Mouse (Mus musculus) intestine, embryonic 15.5 days (tissue): ENCODE data around the gene Nav2. TPM values are rescaled to one million over a fixed set of nuclear protein-coding genes. Genes with fewer than 3 reads are reported as not detected.

Experiments used
- ATAC-seq: fragments of 200-750 bp; cut with Nextera tagmentation; 2 replicates; pipeline ENCODE4 v1.8.0; 2017; ENCODE audit warnings: moderate TSS enrichment, moderate library complexity
- H3K27ac ChIP-seq: fragments of 300-500 bp; sonication (generic); 2 replicates; pipeline ENCODE4 v1.5.1; 2015; ENCODE audit warnings: mild to moderate bottlenecking, inconsistent platforms
- H3K27me3 ChIP-seq: fragments of 300-500 bp; sonication (generic); replicated peaks from 2 replicates; pipeline ENCODE4 v1.6.1; 2015; ENCODE audit warnings: inconsistent platforms
- H3K36me3 ChIP-seq: fragments of 300-500 bp; sonication (generic); 2 replicates; pipeline ENCODE4 v1.6.1; 2015; ENCODE audit warnings: inconsistent platforms
- H3K4me1 ChIP-seq: fragments of 300-500 bp; sonication (generic); replicated peaks from 2 replicates; pipeline ENCODE4 v1.6.1; 2015; ENCODE audit warnings: inconsistent platforms
- H3K4me2 ChIP-seq: fragments of 300-500 bp; sonication (generic); replicated peaks from 2 replicates; pipeline ENCODE4 v1.6.1; 2015; ENCODE audit warnings: mild to moderate bottlenecking, inconsistent platforms
- H3K4me3 ChIP-seq: fragments of 300-500 bp; sonication (generic); replicated peaks from 2 replicates; pipeline ENCODE4 v1.5.1; 2015; ENCODE audit warnings: inconsistent platforms
- H3K9ac ChIP-seq: fragments of 300-500 bp; sonication (generic); 2 replicates; pipeline ENCODE4 v1.6.1; 2015; ENCODE audit warnings: inconsistent platforms
- H3K9me3 ChIP-seq: fragments of 300-500 bp; sonication (generic); 2 replicates; pipeline ENCODE4 v1.6.1; 2016; ENCODE audit warnings: inconsistent platforms
- WGBS: fragments of 180-500 bp; shearing (Covaris S2); methylation state at CpG from one replicate; pipeline ENCODE4 v1.1.7; 2015; 5-methylcytosine and 5-hydroxymethylcytosine counted together
- polyA plus RNA-seq: library from polyadenylated mRNA; unstranded; fragments of >200 nt; fragmentation: Nextera tagmentation; extraction: Ambion mirVana; gene quantifications from 2 replicates; pipeline ENCODE4 v1.2.1, GENCODE M21; 2015

Nav2 gene
- polyA plus RNA-seq, 1 experiment from 2014 or later, result 17.7 TPM

DNA sequence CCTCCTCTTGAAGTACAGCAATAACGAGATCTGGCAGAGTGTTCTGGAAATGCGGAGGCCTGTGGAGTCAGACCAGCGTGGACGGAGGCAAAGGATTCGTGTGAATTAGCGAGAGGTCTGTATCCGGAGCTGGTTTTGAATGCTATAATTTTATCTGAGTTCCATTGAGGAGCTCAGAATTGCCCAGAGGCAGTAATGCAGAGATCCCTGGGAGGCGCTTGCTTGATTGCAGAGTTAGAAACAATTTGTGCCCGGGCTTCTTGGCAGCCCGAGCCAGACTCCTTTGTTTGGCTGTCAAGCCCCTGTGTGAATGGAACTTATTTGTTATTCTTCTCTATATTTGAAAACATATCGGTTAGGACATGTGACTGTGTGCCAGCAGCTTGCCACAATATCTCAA lies 255.3 kb downstream of the Nav2 start:
- no peaks in the 10 kb centered on the region for H3K27me3 ChIP-seq
- H3K27ac ChIP-seq, result no peak overlapping the region
- no peaks in the 10 kb centered on the region for H3K9me3 ChIP-seq
- peaks cover 15% of the 10 kb centered on the region; the same call in 1 of the 2 replicates for H3K4me1 ChIP-seq
- ATAC-seq, result no peak
- 76% methylated on average over 11 of the region's 11 CpGs for WGBS
- no peaks in the 10 kb centered on the region for H3K36me3 ChIP-seq
- H3K4me3 ChIP-seq, result no peak overlapping the region
- H3K9ac ChIP-seq, result no peak overlapping the region
- H3K4me2 ChIP-seq, result no peak overlapping the region

DNA sequence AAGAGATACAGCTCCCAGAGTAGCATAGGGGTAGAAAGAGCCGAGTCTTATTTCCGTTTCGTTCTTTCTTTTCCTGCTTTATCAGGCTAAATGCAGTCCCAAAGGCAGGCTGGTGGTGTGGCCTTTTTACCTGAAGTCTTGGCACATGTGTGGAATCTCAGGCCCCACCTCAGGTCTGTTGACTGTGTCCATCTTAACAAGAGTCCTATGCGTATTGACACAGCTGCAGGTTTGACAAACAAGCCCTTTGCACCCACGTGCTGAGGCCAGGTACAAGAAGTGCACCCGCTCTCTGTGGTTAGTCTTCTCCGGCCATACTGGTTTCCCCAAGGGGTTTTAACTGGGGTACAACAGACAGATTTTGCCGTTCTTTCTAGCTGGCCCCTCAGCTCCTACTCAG lies 256.4 kb downstream of the Nav2 start:
- Histone ChIP-seq H3K9me3 (no peaks in the 10 kb centered on the region), H3K27ac (no peak overlapping the region), H3K4me3 (no peak overlapping the region), H3K4me2 (no peak overlapping the region), H3K36me3 (no peaks in the 10 kb centered on the region), H3K27me3 (no peaks in the 10 kb centered on the region), H3K4me1 (peaks cover 15% of the 10 kb centered on the region; the same call in 1 of the 2 replicates), H3K9ac (no peak overlapping the region)
- 61% methylated on average over 8 of the region's 8 CpGs for WGBS
- ATAC-seq, result peak; percentile 87

DNA sequence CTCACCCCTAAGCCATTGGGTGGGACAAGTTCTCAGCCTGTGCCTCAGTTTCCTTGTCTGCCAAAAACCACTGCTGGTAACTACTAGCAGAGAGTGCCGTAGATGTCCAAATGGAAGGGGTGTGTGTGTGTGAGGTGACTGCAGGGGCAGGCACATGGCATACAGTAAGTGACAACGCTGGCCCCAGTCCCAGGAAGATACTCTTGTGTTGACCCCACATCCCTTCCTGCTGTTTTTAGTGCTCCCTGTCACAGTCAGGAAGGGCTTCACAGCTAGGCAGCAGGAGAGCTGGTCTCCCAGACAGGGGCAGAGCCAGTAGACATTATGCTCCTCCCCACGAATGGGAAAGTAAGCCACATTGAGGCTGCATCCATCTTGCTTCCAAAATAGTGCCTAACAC lies 264.4 kb downstream of the Nav2 start:
- Histone ChIP-seq H3K36me3 (no peaks in the 10 kb centered on the region), H3K27me3 (no peaks in the 10 kb centered on the region), H3K9ac (no peak overlapping the region), H3K4me2 (no peak overlapping the region), H3K4me1 (0 out of 2 replicates have a peak, but pooled peaks cover 3% of the 10 kb centered on the region), H3K27ac (no peak overlapping the region), H3K9me3 (no peaks in the 10 kb centered on the region), H3K4me3 (no peak overlapping the region)
- WGBS, result 67% methylated on average over 3 of the region's 3 CpGs
- no peak for ATAC-seq

DNA sequence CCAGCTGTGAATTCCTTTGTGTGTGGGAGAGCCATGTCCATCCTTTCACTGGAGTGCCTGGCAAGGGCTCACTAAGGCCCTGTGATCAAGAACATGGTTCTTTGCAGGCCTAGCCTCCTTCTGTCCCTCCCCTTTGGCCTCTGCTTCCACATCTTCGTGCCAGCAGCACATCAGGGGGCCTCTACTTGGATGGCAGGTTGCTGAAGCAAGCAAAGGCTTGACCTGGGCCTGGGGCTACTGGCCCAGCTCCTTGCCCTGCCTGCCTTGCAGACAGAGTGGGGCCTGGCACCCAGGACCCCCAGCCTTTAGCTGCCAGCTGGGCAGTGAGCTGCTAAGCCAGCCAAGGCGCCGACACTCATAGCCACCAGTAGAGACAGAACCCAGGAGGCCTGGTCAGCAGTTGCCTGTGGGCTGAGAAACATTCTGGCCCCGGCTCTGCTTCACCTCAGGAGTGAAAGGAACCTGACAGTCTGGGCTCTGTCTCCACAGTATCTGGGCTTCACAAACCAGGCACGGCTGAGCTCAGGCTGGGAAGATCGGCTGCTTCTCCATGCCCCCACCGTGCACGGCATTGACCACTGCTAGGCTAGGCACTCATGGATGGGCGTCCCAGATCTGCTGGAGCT lies 267.4 kb downstream of the Nav2 start:
- Histone ChIP-seq H3K9me3 (no peaks in the 10 kb centered on the region), H3K4me1 (0 out of 2 replicates have a peak, but pooled peaks cover 3% of the 10 kb centered on the region), H3K36me3 (no peaks in the 10 kb centered on the region), H3K27me3 (no peaks in the 10 kb centered on the region), H3K4me2 (no peak overlapping the region), H3K4me3 (no peak overlapping the region), H3K9ac (no peak overlapping the region), H3K27ac (no peak overlapping the region)
- no peak for ATAC-seq
- 79% methylated on average over 9 of the region's 9 CpGs for WGBS

DNA sequence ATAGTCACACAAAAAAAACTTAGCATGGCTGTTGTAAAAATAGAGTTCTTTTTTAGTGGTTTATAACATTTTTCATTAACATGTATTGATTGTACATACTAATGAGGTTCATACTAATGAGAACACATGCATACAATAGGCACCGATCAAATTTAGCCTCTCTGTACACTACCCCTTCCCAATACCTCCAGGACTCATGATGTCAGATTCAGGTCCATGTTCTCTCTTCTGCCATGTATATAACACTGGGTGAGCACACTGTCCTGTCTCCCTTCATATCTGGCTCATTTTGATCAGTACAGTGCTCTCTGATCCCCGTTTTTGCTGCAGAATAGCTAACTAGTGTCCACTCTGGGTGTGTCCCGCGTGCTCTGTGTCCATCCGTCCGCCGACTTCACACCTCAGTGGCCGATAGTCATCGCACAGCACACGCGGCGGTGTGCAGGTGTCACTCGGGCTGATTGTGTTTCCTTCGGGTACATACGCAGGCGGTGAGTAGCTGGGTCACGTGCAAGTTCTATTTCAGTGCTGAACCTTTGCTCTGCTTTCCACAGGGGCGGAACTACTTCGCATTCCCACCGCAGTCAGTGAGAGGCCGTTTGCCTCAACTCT lies 268.2 kb downstream of the Nav2 start:
- H3K4me1 ChIP-seq, result 0 out of 2 replicates have a peak, but pooled peaks cover 3% of the 10 kb centered on the region
- WGBS, result 82% methylated on average over 21 of the region's 21 CpGs
- H3K27me3 ChIP-seq, result no peaks in the 10 kb centered on the region

DNA sequence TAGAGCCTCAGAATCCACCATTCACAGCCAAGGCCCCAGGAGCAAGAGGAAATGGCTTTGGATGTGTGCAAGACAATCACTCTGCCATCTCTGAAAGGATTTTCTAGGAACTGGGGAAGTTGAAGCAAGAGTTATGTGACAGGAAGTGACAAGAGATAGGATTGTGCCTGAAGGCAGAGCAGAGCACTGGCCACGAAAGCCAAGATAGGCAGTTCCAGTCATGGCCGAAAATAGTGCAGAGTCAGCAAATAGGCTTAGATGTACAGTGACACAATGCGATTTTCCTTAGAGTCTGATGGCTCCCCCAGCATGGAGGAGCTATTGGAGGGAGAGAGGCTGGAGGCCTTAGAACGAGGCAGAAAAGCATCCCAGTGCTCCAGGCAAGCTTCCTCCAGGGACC lies 269.7 kb downstream of the Nav2 start:
- H3K9me3 ChIP-seq, result no peaks in the 10 kb centered on the region
- no peak overlapping the region for H3K9ac ChIP-seq
- 69% methylated on average over 4 of the region's 4 CpGs for WGBS
- H3K36me3 ChIP-seq, result no peaks in the 10 kb centered on the region
- H3K27ac ChIP-seq, result no peak overlapping the region
- H3K4me2 ChIP-seq, result no peak overlapping the region
- H3K27me3 ChIP-seq, result no peaks in the 10 kb centered on the region
- H3K4me1 ChIP-seq, result 0 out of 2 replicates have a peak, but pooled peaks cover 3% of the 10 kb centered on the region
- H3K4me3 ChIP-seq, result no peak overlapping the region
- no peak for ATAC-seq

More for the DNA sequence above, 268.2 kb downstream of the Nav2 start:
- H3K4me2 ChIP-seq, result no peak overlapping the region
- no peak overlapping the region for H3K4me3 ChIP-seq
- no peak overlapping the region for H3K9ac ChIP-seq
- no peaks in the 10 kb centered on the region for H3K36me3 ChIP-seq
- H3K27ac ChIP-seq, result no peak overlapping the region
- peak; percentile 50; the same call in 1 of the 2 replicates for ATAC-seq
- no peaks in the 10 kb centered on the region for H3K9me3 ChIP-seq

DNA sequence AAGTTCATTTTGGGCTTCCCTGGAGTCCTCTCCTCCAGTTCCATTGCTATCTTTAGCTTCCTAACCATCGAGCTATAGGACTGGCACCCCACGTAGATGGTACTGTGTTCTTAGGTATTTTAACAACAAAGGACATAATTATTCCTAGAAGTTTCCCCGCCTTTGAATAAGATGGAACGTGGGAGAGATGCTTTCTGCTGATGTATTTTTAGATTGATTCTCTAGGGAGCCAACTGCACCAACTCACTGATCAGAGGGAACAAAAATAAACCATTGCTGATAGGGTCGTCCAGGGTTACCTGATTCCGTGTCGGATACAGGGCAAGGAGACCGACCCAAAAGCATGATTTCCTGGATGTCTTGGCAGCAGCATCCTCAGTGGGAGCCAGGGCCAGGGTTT lies 272.5 kb downstream of the Nav2 start:
- no peak overlapping the region for H3K27ac ChIP-seq
- peaks cover 7% of the 10 kb centered on the region; the same call in 1 of the 2 replicates for H3K4me1 ChIP-seq
- H3K9ac ChIP-seq, result no peak overlapping the region
- H3K27me3 ChIP-seq, result no peaks in the 10 kb centered on the region
- no peak overlapping the region for H3K4me3 ChIP-seq
- ATAC-seq, result no peak
- no peaks in the 10 kb centered on the region for H3K36me3 ChIP-seq
- WGBS, result 82% methylated on average over 8 of the region's 8 CpGs
- H3K9me3 ChIP-seq, result no peaks in the 10 kb centered on the region
- no peak overlapping the region for H3K4me2 ChIP-seq

DNA sequence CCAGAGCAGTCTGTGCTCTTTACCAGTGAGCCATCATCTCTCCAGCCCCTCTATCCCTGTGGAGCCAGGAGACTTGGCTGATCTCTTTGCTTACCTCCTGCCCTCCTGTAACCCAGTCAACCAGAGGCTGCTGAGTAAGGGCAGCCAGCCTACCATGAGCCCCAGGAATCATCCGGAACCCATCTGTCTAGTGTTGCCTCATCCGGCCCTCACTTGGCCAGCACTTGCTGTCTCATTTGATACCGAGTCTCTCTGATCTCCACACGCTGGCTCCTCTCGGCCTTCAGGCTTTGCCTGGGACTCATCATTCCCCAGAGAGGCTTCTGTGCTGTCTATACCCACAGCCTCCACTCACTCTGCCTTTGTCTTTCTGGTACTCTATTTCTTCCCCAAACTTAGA lies 273.9 kb downstream of the Nav2 start:
- ATAC-seq, result no peak
- Histone ChIP-seq H3K36me3 (no peaks in the 10 kb centered on the region), H3K27me3 (no peaks in the 10 kb centered on the region), H3K4me1 (peaks cover 7% of the 10 kb centered on the region; the same call in 1 of the 2 replicates), H3K9ac (no peak overlapping the region), H3K4me2 (no peak overlapping the region), H3K9me3 (no peaks in the 10 kb centered on the region), H3K4me3 (no peak overlapping the region), H3K27ac (no peak overlapping the region)
- WGBS, result 71% methylated on average over 5 of the region's 5 CpGs

DNA sequence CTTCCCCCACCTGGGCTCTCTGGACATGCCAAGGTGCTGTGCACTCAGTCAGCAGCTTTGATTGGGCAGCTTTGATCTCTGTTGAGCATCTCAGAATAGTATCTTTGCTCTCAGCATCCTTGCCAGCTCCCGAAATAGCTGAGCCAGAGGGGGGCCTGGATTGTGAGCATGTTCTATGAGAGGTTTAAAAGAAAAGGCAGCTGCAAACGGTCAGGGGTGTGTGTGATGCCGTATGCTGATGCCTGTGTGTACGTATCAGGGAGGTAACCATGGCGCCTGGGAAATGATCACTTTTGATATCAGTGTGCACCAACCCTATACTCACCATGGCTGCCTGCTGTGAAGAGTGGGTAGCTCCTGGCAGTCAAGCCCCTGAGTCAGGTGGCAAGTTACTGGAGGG lies 275.2 kb downstream of the Nav2 start:
- Histone ChIP-seq H3K4me1 (peaks cover 7% of the 10 kb centered on the region; the same call in 1 of the 2 replicates), H3K27ac (no peak overlapping the region), H3K4me2 (no peak overlapping the region), H3K36me3 (no peaks in the 10 kb centered on the region), H3K4me3 (no peak overlapping the region), H3K9me3 (no peaks in the 10 kb centered on the region), H3K27me3 (no peaks in the 10 kb centered on the region), H3K9ac (no peak overlapping the region)
- ATAC-seq, result no peak
- 69% methylated on average over 5 of the region's 5 CpGs for WGBS

DNA sequence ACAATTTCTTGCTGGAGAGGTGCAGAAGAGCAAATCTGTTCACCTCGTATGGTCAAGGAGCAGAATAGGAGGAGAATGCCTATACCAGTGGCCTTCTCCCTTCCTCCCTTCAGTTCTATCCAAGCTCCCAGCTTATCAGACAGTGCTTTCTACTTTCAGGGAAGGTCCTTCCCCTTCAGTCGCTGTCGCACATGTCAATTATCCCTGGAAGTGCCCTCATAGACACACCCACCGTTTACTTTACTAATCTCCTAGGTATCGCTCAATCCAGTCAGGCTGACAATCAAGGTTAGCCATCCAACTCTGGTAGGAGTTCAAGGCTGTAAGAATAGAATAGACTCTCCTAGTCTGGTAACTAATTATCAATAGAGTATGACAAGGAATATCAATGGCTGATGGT lies 277.5 kb downstream of the Nav2 start:
- H3K27me3 ChIP-seq, result no peaks in the 10 kb centered on the region
- H3K36me3 ChIP-seq, result no peaks in the 10 kb centered on the region
- H3K9me3 ChIP-seq, result no peaks in the 10 kb centered on the region
- H3K9ac ChIP-seq, result no peak overlapping the region
- 61% methylated on average over 5 of the region's 5 CpGs for WGBS
- peaks cover 9% of the 10 kb centered on the region; the same call in 1 of the 2 replicates for H3K4me1 ChIP-seq
- H3K27ac ChIP-seq, result no peak overlapping the region
- peak; percentile 58; the same call in 1 of the 2 replicates for ATAC-seq
- H3K4me2 ChIP-seq, result no peak overlapping the region
- no peak overlapping the region for H3K4me3 ChIP-seq

DNA sequence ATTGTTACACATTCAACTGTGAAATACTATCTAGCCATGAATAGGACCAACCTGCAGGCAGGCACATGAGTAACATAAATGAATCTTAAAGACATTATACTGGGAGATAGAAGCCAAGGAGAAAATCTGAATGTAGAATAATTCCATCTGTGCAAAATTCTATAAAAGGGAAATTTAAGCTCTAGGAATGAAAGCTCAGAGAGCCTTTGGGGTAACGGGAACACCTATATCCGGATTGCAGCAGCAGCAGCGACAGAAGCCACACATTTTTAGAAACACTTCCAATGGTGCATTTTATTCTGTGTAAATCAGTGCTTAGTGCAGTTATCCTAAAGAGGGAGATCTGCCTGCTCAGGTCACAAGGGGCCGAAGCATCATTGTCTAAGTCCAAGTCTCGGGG lies 280.8 kb downstream of the Nav2 start:
- WGBS, result 92% methylated on average over 5 of the region's 5 CpGs
- H3K9ac ChIP-seq, result no peak overlapping the region

DNA sequence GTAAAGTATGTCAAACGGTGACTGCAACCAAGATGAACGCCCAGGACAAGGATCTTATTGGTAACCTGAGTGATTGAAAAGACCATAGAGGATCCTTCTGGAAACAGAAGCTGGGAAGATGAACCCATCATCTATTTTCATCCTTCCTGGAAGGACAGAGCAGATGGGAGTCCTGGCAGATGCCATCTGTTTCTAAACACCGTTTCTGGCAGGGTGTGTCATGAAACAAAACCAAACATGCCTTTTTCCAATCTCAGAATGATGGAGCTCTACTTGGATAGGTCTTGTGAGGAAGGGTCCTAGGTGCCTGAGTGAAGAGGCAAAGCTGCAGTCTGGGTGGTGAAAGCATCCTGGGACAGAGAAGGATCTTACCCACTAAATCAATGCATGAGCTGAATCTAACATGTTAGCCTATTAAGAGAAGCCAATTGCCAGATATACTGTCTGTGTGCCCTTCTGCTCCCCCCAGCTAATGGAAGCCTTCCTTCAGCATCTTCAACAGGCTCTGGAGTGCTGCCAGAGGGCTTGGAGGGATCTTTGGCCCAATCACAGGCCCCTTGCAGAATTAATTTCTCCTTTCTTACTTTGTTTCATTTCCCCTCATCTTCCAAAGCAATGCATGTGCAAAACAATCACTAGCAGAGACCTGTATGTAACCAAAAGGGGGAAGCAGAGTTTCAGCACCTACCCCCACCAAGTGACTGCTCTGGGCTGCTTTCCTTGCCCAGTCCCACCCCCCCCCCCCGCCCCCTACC lies 281.9 kb downstream of the Nav2 start:
- H3K9me3 ChIP-seq, result no peaks in the 10 kb centered on the region
- peaks cover 5% of the 10 kb centered on the region; the same call in 1 of the 2 replicates for H3K4me1 ChIP-seq
- H3K27me3 ChIP-seq, result no peaks in the 10 kb centered on the region
- no peak overlapping the region for H3K4me3 ChIP-seq
- 69% methylated on average over 4 of the region's 4 CpGs for WGBS
- no peak overlapping the region for H3K9ac ChIP-seq
- no peak overlapping the region for H3K4me2 ChIP-seq
- no peaks in the 10 kb centered on the region for H3K36me3 ChIP-seq
- H3K27ac ChIP-seq, result no peak overlapping the region
- no peak for ATAC-seq

More for the DNA sequence above, 280.8 kb downstream of the Nav2 start:
- Histone ChIP-seq H3K9me3 (no peaks in the 10 kb centered on the region), H3K36me3 (no peaks in the 10 kb centered on the region), H3K4me1 (0 out of 2 replicates have a peak, but pooled peaks cover 4% of the 10 kb centered on the region), H3K4me2 (no peak overlapping the region), H3K4me3 (no peak overlapping the region), H3K27me3 (no peaks in the 10 kb centered on the region), H3K27ac (no peak overlapping the region)
- ATAC-seq, result no peak
